ENCODE assay signal across 8 mouse cellular contexts in genomic region chr11:31672170-31672563, GRCm38 (mm10). TPM values are rescaled to one million over a fixed set of nuclear protein-coding genes. Genes with fewer than 3 reads are reported as not detected.
A peak's percentile ranks its signal among the peaks of the same experiment; 100 is the strongest.
DNase-seq lines count a peak whose midpoint lies in the region; ATAC-seq lines count a peak whose summit lies in the region.

No protein-coding gene starts in this region.

- peak overlapping the region; percentile 82 for H3K9ac ChIP-seq in kidney, embryonic 16.5 days (replicated peaks; ENCODE audit: low read length)
- peak overlapping the region; percentile 98 for H3K9ac ChIP-seq in hindbrain, embryonic 15.5 days
- H3K9ac ChIP-seq in midbrain, embryonic 15.5 days = peak overlapping the region; percentile 64

- no peak for DNase-seq in kidney, postnatal 25 days
- peak; percentile 27 for DNase-seq in embryo, embryonic 9.5 days (ENCODE audit: extremely low spot score)
- DNase-seq in right cerebral cortex, postnatal 10 days (ENCODE audit: low spot score in 2 of 2) = no peak
- DNase-seq in ovary, postnatal 14 days (ENCODE audit: low spot score) = no peak

- 10% methylated on average over 9 of the region's 9 CpGs for WGBS in kidney, embryonic 16.5 days
- WGBS in hindbrain, embryonic 15.5 days = 11% methylated on average over 9 of the region's 9 CpGs
- 12% methylated on average over 9 of the region's 9 CpGs for WGBS in midbrain, embryonic 15.5 days

- no peaks in the 10 kb centered on the region for H3K27me3 ChIP-seq in kidney, embryonic 16.5 days (ENCODE audit: insufficient read depth, low read length)
- H3K27me3 ChIP-seq in hindbrain, embryonic 15.5 days = no peaks in the 10 kb centered on the region
- no peaks in the 10 kb centered on the region for H3K27me3 ChIP-seq in midbrain, embryonic 15.5 days (replicated peaks)

- peaks cover 9% of the 10 kb centered on the region for H3K4me1 ChIP-seq in kidney, embryonic 16.5 days (ENCODE audit: insufficient read depth, low read length)
- peaks cover 21% of the 10 kb centered on the region for H3K4me1 ChIP-seq in hindbrain, embryonic 15.5 days (replicated peaks)
- peaks cover 32% of the 10 kb centered on the region for H3K4me1 ChIP-seq in midbrain, embryonic 15.5 days

- no peak overlapping the region for H3K27ac ChIP-seq in kidney, embryonic 16.5 days (ENCODE audit: low read length)
- H3K27ac ChIP-seq in hindbrain, embryonic 15.5 days (replicated peaks) = peak overlapping the region; percentile 78
- peak overlapping the region; percentile 70; the same call in 1 of the 2 replicates for H3K27ac ChIP-seq in midbrain, embryonic 15.5 days

- no peaks in the 10 kb centered on the region for H3K9me3 ChIP-seq in kidney, embryonic 16.5 days (ENCODE audit: low read length)
- no peaks in the 10 kb centered on the region for H3K9me3 ChIP-seq in hindbrain, embryonic 15.5 days
- no peaks in the 10 kb centered on the region for H3K9me3 ChIP-seq in midbrain, embryonic 15.5 days

- H3K4me3 ChIP-seq in kidney, embryonic 16.5 days (ENCODE audit: low read length) = peak overlapping the region; percentile 91
- peak overlapping the region; percentile 97 for H3K4me3 ChIP-seq in hindbrain, embryonic 15.5 days
- H3K4me3 ChIP-seq in midbrain, embryonic 15.5 days = peak overlapping the region; percentile 98

- ATAC-seq in kidney, embryonic 16.5 days (ENCODE audit: low FRiP score, low TSS enrichment) = peak; percentile 63
- peak; percentile 67 for ATAC-seq in hindbrain, embryonic 15.5 days (ENCODE audit: low FRiP score, low read depth)
- ATAC-seq in midbrain, embryonic 15.5 days (replicated peaks) = peak; percentile 77
- no peak for ATAC-seq in activated CD4-positive, CD25-positive, alpha-beta regulatory T cell, adult 4 months

- peaks cover 16% of the 10 kb centered on the region; the same call in 1 of the 2 replicates for H3K36me3 ChIP-seq in kidney, embryonic 16.5 days (ENCODE audit: insufficient read depth, low read length)
- peaks cover 20% of the 10 kb centered on the region for H3K36me3 ChIP-seq in hindbrain, embryonic 15.5 days
- H3K36me3 ChIP-seq in midbrain, embryonic 15.5 days (replicated peaks) = peaks cover 8% of the 10 kb centered on the region; the same call in 1 of the 2 replicates

- peak overlapping the region; percentile 56 for H3K4me2 ChIP-seq in kidney, embryonic 16.5 days (replicated peaks; ENCODE audit: low read depth, low read length)
- peak overlapping the region; percentile 75 for H3K4me2 ChIP-seq in hindbrain, embryonic 15.5 days
- peak overlapping the region; percentile 75 for H3K4me2 ChIP-seq in midbrain, embryonic 15.5 days

RNA-seq across cellular contexts. Expression of gene Bod1, which starts 0.5 kb away (rescaled TPM):
- 81.8 and 88.4 TPM in 2 replicates for polyA plus RNA-seq in kidney, embryonic 16.5 days (2015; fragmentation: Nextera tagmentation; extraction: Ambion mirVana)
- polyA plus RNA-seq in hindbrain, embryonic 15.5 days (2015; fragmentation: Nextera tagmentation; extraction: Ambion mirVana) = 128 and 133 TPM in 2 replicates
- polyA plus RNA-seq in midbrain, embryonic 15.5 days (2015; fragmentation: Nextera tagmentation; extraction: Ambion mirVana) = 138 and 148 TPM in 2 replicates
- 1 to 10 TPM; 4.9 to 6.2 TPM for polyA plus RNA-seq in activated CD4-positive, CD25-positive, alpha-beta regulatory T cell, adult 4 months (2017; shearing (Covaris generic))

Comparison
In these comparisons a context has a peak if more than half of its experiments do, and no peak if none do; other contexts are left out.
1. RNA of gene Bod1, which starts 0.5 kb away (polyA plus RNA-seq): 138 to 148 TPM in midbrain, embryonic 15.5 days, 128 to 133 TPM in hindbrain, embryonic 15.5 days and 81.8 to 88.4 TPM in kidney, embryonic 16.5 days; 4.9 to 6.2 TPM in activated CD4-positive, CD25-positive, alpha-beta regulatory T cell, adult 4 months; every median in the first group is over 10 times any median in the second.
2. Peak in every context shown above with its lines, with median percentiles within 50 percentile points of each other: H3K4me2 ChIP-seq, H3K4me3 ChIP-seq and H3K9ac ChIP-seq.